Mouse (Mus musculus): ENCODE measurements at regions not wholly inside any gene's neighbourhood (a gene's known extent, or its start where the extent isn't known, plus 50 kb on each side); places are given as distances from the start of the nearest gene placed in this dataset.

GRCm38 (mm10) chr6:7494299-7494698 lies 60.4 kb upstream of the Tac1 start:
- DNase-seq = no peak

- DNase-seq = no peak
Measured at GRCm38 (mm10) chr6:7496766-7497165, 57.9 kb upstream of the Tac1 start.
